Mouse (Mus musculus) MEL (cell line): ENCODE results near the gene Apobec2.

Experiments
- CTCF ChIP-seq, 3 experiments: IDR thresholded peaks in 2 of 3; conservative IDR thresholded peaks in 1 of 3; 2 replicates each; pipeline ENCODE4 v1.5.1; 2011 to 2012; ENCODE audit warnings: low read length in 3 of 3, low read depth in 2 of 3, mild to moderate bottlenecking in 2 of 3, improper control_type of control experiment in 1 of 3, inconsistent platforms in 1 of 3, mixed read lengths in 1 of 3, moderate library complexity in 1 of 3; ENCODE audit not compliant: control insufficient read depth in 1 of 3, insufficient read depth in 1 of 3, poor library complexity in 1 of 3, severe bottlenecking in 1 of 3
- EP300 ChIP-seq, 2 experiments: IDR thresholded peaks; 2 replicates each; pipeline ENCODE4 v1.6.1; 2011; ENCODE audit warnings: improper control_type of control experiment in 2 of 2, low read length in 2 of 2, low read depth in 1 of 2, mild to moderate bottlenecking in 1 of 2

DNA sequence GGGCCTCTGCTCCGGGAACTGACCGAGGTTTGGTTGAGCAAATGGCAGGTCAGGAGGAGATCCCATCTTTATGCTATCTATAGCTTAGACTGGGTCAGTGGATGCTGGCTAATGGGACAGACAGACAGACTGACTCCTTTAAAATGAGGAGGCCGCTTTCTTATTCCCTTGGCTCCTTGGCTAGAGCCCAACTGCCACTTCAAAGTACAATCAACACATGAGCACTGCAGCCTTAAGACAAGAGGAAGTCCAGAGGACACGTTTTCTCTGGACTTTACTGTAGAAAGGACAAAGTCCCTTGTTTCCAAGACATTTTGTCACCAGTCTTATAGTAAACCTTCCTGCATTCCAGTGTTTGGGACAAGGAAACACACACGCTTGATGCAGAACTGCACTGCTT lies 41.3 kb downstream of the Apobec2 start:
- TF ChIP-seq CTCF (IDR thresholded peaks at IDR 0.05 in 2 of 3, conservative IDR thresholded peaks at IDR 0.05 in 1 of 3; ENCODE audit: control insufficient read depth in 1 of 3, insufficient read depth in 1 of 3, low read depth in 2 of 3, low read length in 3 of 3, poor library complexity in 1 of 3, severe bottlenecking in 1 of 3) (no peak), EP300 (IDR thresholded peaks at IDR 0.05; ENCODE audit: low read depth in 1 of 2, low read length in 2 of 2) (no peak)
